Comparison of ENCODE assay signal across 8 mouse cellular contexts in genomic region chr14:54227911-54228451, GRCm38 (mm10). TPM values are rescaled to one million over a fixed set of nuclear protein-coding genes. Genes with fewer than 3 reads are reported as not detected.
DNase-seq lines count a peak whose midpoint lies in the region; ATAC-seq lines count a peak whose summit lies in the region.

No protein-coding gene starts in this region.

- peak; percentile 10 for ATAC-seq in inflammation-experienced regulatory T-cells, adult 6 months
- peak; percentile 50 for ATAC-seq in megakaryocyte-erythroid progenitor cell, adult 5-6 weeks (replicated peaks; ENCODE audit: low FRiP score, low TSS enrichment, poor library complexity, severe bottlenecking)
- no peak for ATAC-seq in monocyte, adult 5-6 weeks (replicated peaks; ENCODE audit: insufficient number of reproducible peaks, low FRiP score, low TSS enrichment, poor library complexity, severe bottlenecking)

- intact Hi-C loops in left cerebral cortex, postnatal 25 days (cut with DNase I): loop anchor here (1.0 to 5.0 kb wide), 5 partner anchors 166 to 414 kb away; partner anchors contain the start of genes Cdh24, Gm17606 and Mrpl52

- peak; percentile 71 to 77 for DNase-seq in adrenal gland, adult 18-20 months (ENCODE audit: low spot score in 2 of 2)
- peak; percentile 78 for DNase-seq in embryo, embryonic 10 days (ENCODE audit: low spot score)
- DNase-seq in gastrocnemius, postnatal 25 days: peak; percentile 43
- DNase-seq in left cerebral cortex, postnatal 25 days (ENCODE audit: low spot score in 2 of 2): peak; percentile 55 to 68
- DNase-seq in skeletal muscle tissue, adult 2 months (ENCODE audit: low read depth, low spot score): peak; percentile 47

RNA-seq across cellular contexts. Expression of gene Dad1, which starts 25.9 kb away (rescaled TPM):
- 100 to 1,000 TPM; 381 to 382 TPM for total RNA-seq in adrenal gland, adult 18-20 months (2021)
- 10 to 100 TPM; 61.6 to 75.4 TPM for total RNA-seq in gastrocnemius, postnatal 25 days (2021)
- 100 to 1,000 TPM; 393 to 515 (median 490) TPM for polyA plus RNA-seq in inflammation-experienced regulatory T-cells, adult 6 months (2017; shearing (Covaris generic))
- total RNA-seq in left cerebral cortex, postnatal 25 days (2021): 100 to 1,000 TPM; 119 TPM
- 184 and 235 TPM in 2 replicates for total RNA-seq in megakaryocyte-erythroid progenitor cell, adult 5-6 weeks (2014; fragmentation: Nextera tagmentation)
- total RNA-seq in megakaryocyte-erythroid progenitor cell, adult 5-6 weeks (2017): 106 and 168 TPM in 2 replicates
- total RNA-seq in monocyte, adult 5-6 weeks (2017): 55.5 to 125 TPM (median 69.5 TPM) in 3 replicates

RNA-seq across cellular contexts. Expression of gene Abhd4, which starts 26.0 kb away (rescaled TPM):
- 100 to 1,000 TPM; 463 to 735 TPM for total RNA-seq in adrenal gland, adult 18-20 months (2021)
- total RNA-seq in gastrocnemius, postnatal 25 days (2021): 10 to 100 TPM; 17.6 to 17.9 TPM
- 10 to 100 TPM; 20.3 to 33.0 (median 29.4) TPM for polyA plus RNA-seq in inflammation-experienced regulatory T-cells, adult 6 months (2017; shearing (Covaris generic))
- total RNA-seq in left cerebral cortex, postnatal 25 days (2021): 10 to 100 TPM; 43.4 to 45.6 TPM
- 25.5 and 28.5 TPM in 2 replicates for total RNA-seq in megakaryocyte-erythroid progenitor cell, adult 5-6 weeks (2014; fragmentation: Nextera tagmentation)
- 16.9 and 18.6 TPM in 2 replicates for total RNA-seq in megakaryocyte-erythroid progenitor cell, adult 5-6 weeks (2017)
- total RNA-seq in monocyte, adult 5-6 weeks (2017): 7.7 to 14.8 TPM (median 13.9 TPM) in 3 replicates

RNA-seq across cellular contexts. Expression of gene Olfr49, which starts 56.8 kb away (rescaled TPM):
- under 1 TPM in 1 of 2 experiments, not detected in 1; 0.07 TPM for total RNA-seq in adrenal gland, adult 18-20 months (2021)
- total RNA-seq in gastrocnemius, postnatal 25 days (2021): not detected
- polyA plus RNA-seq in inflammation-experienced regulatory T-cells, adult 6 months (2017; shearing (Covaris generic)): under 1 TPM in 1 of 3 experiments, not detected in 2; 0.09 TPM
- total RNA-seq in left cerebral cortex, postnatal 25 days (2021): not detected
- not detected in 2 replicates for total RNA-seq in megakaryocyte-erythroid progenitor cell, adult 5-6 weeks (2014; fragmentation: Nextera tagmentation)
- total RNA-seq in megakaryocyte-erythroid progenitor cell, adult 5-6 weeks (2017): not detected in 2 replicates
- total RNA-seq in monocyte, adult 5-6 weeks (2017): 0.29 TPM in 1 of 3 replicates, not detected in the others

Comparison
In these comparisons a context has a peak if more than half of its experiments do, and no peak if none do; other contexts are left out.
1. RNA of gene Abhd4, which starts 26.0 kb away (total RNA-seq): 463 to 735 TPM in adrenal gland, adult 18-20 months; 43.4 to 45.6 TPM in left cerebral cortex, postnatal 25 days, 16.9 to 28.5 TPM in megakaryocyte-erythroid progenitor cell, adult 5-6 weeks, 17.6 to 17.9 TPM in gastrocnemius, postnatal 25 days and 7.7 to 14.8 TPM in monocyte, adult 5-6 weeks; every median in the first group is over 4 times any median in the second.
2. Peak in every context shown above with its lines, with median percentiles within 50 percentile points of each other: DNase-seq.